Mouse (Mus musculus): Measurements from ENCODE around the gene AL732309.1. TPM values are rescaled to one million over a fixed set of nuclear protein-coding genes. Genes with fewer than 3 reads are reported as not detected.

The AL732309.1 gene
- total and polyA plus RNA-seq, 2 experiments: 2.2 to 7.3 TPM

- H3K4me3 ChIP-seq (ENCODE audit: insufficient read depth, low read depth, low read length): peak overlapping the region; percentile 83
- WGBS: under 1% methylated on average over 25 of the region's 29 CpGs
- H3K9ac ChIP-seq (ENCODE audit: low read depth, low read length): peak overlapping the region; percentile 75
- no peak overlapping the region for H3K27ac ChIP-seq (replicated peaks; ENCODE audit: insufficient read depth, low read depth, low read length)
- no peaks in the 10 kb centered on the region for H3K27me3 ChIP-seq (ENCODE audit: control insufficient read depth, insufficient read depth, low read length)
- peaks cover 7% of the 10 kb centered on the region; the same call in 1 of the 2 replicates for H3K79me2 ChIP-seq (ENCODE audit: control insufficient read depth, insufficient read depth, low read length)
- TF ChIP-seq CTCF (IDR thresholded peaks at IDR 0.05; ENCODE audit: low read depth, low read length) (no peak), POLR2A (IDR thresholded peaks at IDR 0.05; ENCODE audit: extremely low read depth, insufficient read depth, low read length) (no peak)
- H3K36me3 ChIP-seq (ENCODE audit: control insufficient read depth, insufficient read depth, low read length): peaks cover 14% of the 10 kb centered on the region; the same call in 1 of the 2 replicates
- peaks cover 12% of the 10 kb centered on the region for H3K4me1 ChIP-seq (ENCODE audit: control insufficient read depth, insufficient read depth, low read length)
- no peak for DNase-seq (ENCODE audit: extremely low read depth, low read depth, low spot score)
These were observed 25.9 kb upstream of the AL732309.1 start for GRCm38 (mm10) chr2:25272515-25272914.

GRCm38 (mm10) chr2:25271827-25272511, 25.3 kb upstream of the AL732309.1 start, which contains the start of the genes Ssna1 and Anapc2:
TSS of gene Ssna1 (minus strand) at chr2:25272438.
TSS of gene Anapc2 (plus strand) at chr2:25272478.
- peaks cover 7% of the 10 kb centered on the region; the same call in 1 of the 2 replicates for H3K79me2 ChIP-seq (ENCODE audit: control insufficient read depth, insufficient read depth, low read length)
- H3K27me3 ChIP-seq (ENCODE audit: control insufficient read depth, insufficient read depth, low read length): no peaks in the 10 kb centered on the region
- H3K9ac ChIP-seq (ENCODE audit: low read depth, low read length): peak within 1 kb of the TSS; percentile 81
- H3K27ac ChIP-seq (replicated peaks; ENCODE audit: insufficient read depth, low read depth, low read length): peak within 1 kb of the TSS; percentile 34; the same call in 1 of the 2 replicates
- H3K4me3 ChIP-seq (ENCODE audit: insufficient read depth, low read depth, low read length): peak within 1 kb of the TSS; percentile 83
- H3K4me1 ChIP-seq (ENCODE audit: control insufficient read depth, insufficient read depth, low read length): peaks cover 14% of the 10 kb centered on the region
- peak; percentile 53 for TF ChIP-seq CTCF (IDR thresholded peaks at IDR 0.05; ENCODE audit: low read depth, low read length)
- peak; percentile 78 for TF ChIP-seq POLR2A (IDR thresholded peaks at IDR 0.05; ENCODE audit: extremely low read depth, insufficient read depth, low read length)
- WGBS: under 1% methylated on average over 55 of the region's 55 CpGs
- H3K36me3 ChIP-seq (ENCODE audit: control insufficient read depth, insufficient read depth, low read length): peaks cover 14% of the 10 kb centered on the region; the same call in 1 of the 2 replicates
- DNase-seq (ENCODE audit: extremely low read depth, low read depth, low spot score): peak; percentile 84

GRCm38 (mm10) chr2:25267746-25268309, 21.2 kb upstream of the AL732309.1 start:
- Histone ChIP-seq H3K27ac (replicated peaks; ENCODE audit: insufficient read depth, low read depth, low read length) (no peak overlapping the region), H3K79me2 (ENCODE audit: control insufficient read depth, insufficient read depth, low read length) (peaks cover 14% of the 10 kb centered on the region; the same call in 1 of the 2 replicates), H3K4me1 (ENCODE audit: control insufficient read depth, insufficient read depth, low read length) (peaks cover 25% of the 10 kb centered on the region), H3K27me3 (ENCODE audit: control insufficient read depth, insufficient read depth, low read length) (no peaks in the 10 kb centered on the region), H3K4me3 (ENCODE audit: insufficient read depth, low read depth, low read length) (no peak overlapping the region), H3K36me3 (ENCODE audit: control insufficient read depth, insufficient read depth, low read length) (no peaks in the 10 kb centered on the region), H3K9ac (ENCODE audit: low read depth, low read length) (no peak overlapping the region)
- no peak for DNase-seq (ENCODE audit: extremely low read depth, low read depth, low spot score)
- TF ChIP-seq CTCF (IDR thresholded peaks at IDR 0.05; ENCODE audit: low read depth, low read length): no peak
- no peak for TF ChIP-seq POLR2A (IDR thresholded peaks at IDR 0.05; ENCODE audit: extremely low read depth, insufficient read depth, low read length)
- 83% methylated on average over 4 of the region's 4 CpGs for WGBS

GRCm38 (mm10) chr2:25267241-25267640, 20.6 kb upstream of the AL732309.1 start:
- no peak overlapping the region for H3K9ac ChIP-seq (ENCODE audit: low read depth, low read length)
- H3K4me3 ChIP-seq (ENCODE audit: insufficient read depth, low read depth, low read length): no peak overlapping the region
- peaks cover 23% of the 10 kb centered on the region for H3K4me1 ChIP-seq (ENCODE audit: control insufficient read depth, insufficient read depth, low read length)
- no peak for DNase-seq (ENCODE audit: extremely low read depth, low read depth, low spot score)
- no peaks in the 10 kb centered on the region for H3K36me3 ChIP-seq (ENCODE audit: control insufficient read depth, insufficient read depth, low read length)
- peaks cover 9% of the 10 kb centered on the region; the same call in 1 of the 2 replicates for H3K79me2 ChIP-seq (ENCODE audit: control insufficient read depth, insufficient read depth, low read length)
- TF ChIP-seq POLR2A (IDR thresholded peaks at IDR 0.05; ENCODE audit: extremely low read depth, insufficient read depth, low read length) (no peak), CTCF (IDR thresholded peaks at IDR 0.05; ENCODE audit: low read depth, low read length) (no peak)
- H3K27me3 ChIP-seq (ENCODE audit: control insufficient read depth, insufficient read depth, low read length): no peaks in the 10 kb centered on the region
- no peak overlapping the region for H3K27ac ChIP-seq (replicated peaks; ENCODE audit: insufficient read depth, low read depth, low read length)

GRCm38 (mm10) chr2:25266720-25267119, 20.1 kb upstream of the AL732309.1 start:
- WGBS: 5% methylated on average over 2 of the region's 2 CpGs
- H3K27me3 ChIP-seq (ENCODE audit: control insufficient read depth, insufficient read depth, low read length): no peaks in the 10 kb centered on the region
- peaks cover 9% of the 10 kb centered on the region; the same call in 1 of the 2 replicates for H3K79me2 ChIP-seq (ENCODE audit: control insufficient read depth, insufficient read depth, low read length)
- TF ChIP-seq POLR2A (IDR thresholded peaks at IDR 0.05; ENCODE audit: extremely low read depth, insufficient read depth, low read length) (no peak), CTCF (IDR thresholded peaks at IDR 0.05; ENCODE audit: low read depth, low read length) (no peak)
- no peaks in the 10 kb centered on the region for H3K36me3 ChIP-seq (ENCODE audit: control insufficient read depth, insufficient read depth, low read length)
- H3K4me1 ChIP-seq (ENCODE audit: control insufficient read depth, insufficient read depth, low read length): peaks cover 23% of the 10 kb centered on the region
- no peak overlapping the region for H3K9ac ChIP-seq (ENCODE audit: low read depth, low read length)
- no peak overlapping the region for H3K27ac ChIP-seq (replicated peaks; ENCODE audit: insufficient read depth, low read depth, low read length)
- peak; percentile 36 for DNase-seq (ENCODE audit: extremely low read depth, low read depth, low spot score)
- H3K4me3 ChIP-seq (ENCODE audit: insufficient read depth, low read depth, low read length): no peak overlapping the region
